Mouse (Mus musculus) kidney, postnatal 14 days (tissue): ENCODE measurements around the gene Alg1.
"Not testable (repeated sequence)": the region's sequence is repeated elsewhere in the genome, so short reads cannot be mapped to it uniquely, and the experiment has no call there.

ENCODE experiments used
- DNase-seq: peaks from one replicate; pipeline ENCODE4 v3.0.0; 2022; ENCODE audit warnings: mixed read lengths

Gene Alg1

GRCm38 (mm10) chr16:5233418-5234313, at the start of gene Alg1:
TSS of gene Alg1 (plus strand) at chr16:5233621.
- DNase-seq: peak; percentile 95

- no peak for DNase-seq
These were observed 49.3 kb upstream of the Alg1 start for GRCm38 (mm10) chr16:5184101-5184500.

- no peak for DNase-seq
These were observed 48.5 kb upstream of the Alg1 start for GRCm38 (mm10) chr16:5184956-5185355.

- peak; percentile 14 for DNase-seq
These were observed 47.7 kb upstream of the Alg1 start for GRCm38 (mm10) chr16:5185691-5186090.

GRCm38 (mm10) chr16:5186234-5186633, 47.2 kb upstream of the Alg1 start:
- no peak for DNase-seq

- DNase-seq: peak; percentile 73
These were observed 38.3 kb upstream of the Alg1 start for GRCm38 (mm10) chr16:5195080-5195479.

- DNase-seq: peak; percentile 68
These were observed 30.7 kb upstream of the Alg1 start for GRCm38 (mm10) chr16:5202681-5203080.

GRCm38 (mm10) chr16:5203200-5203599, 30.2 kb upstream of the Alg1 start:
- DNase-seq: no peak

- peak; percentile 90 for DNase-seq
These were observed 29.6 kb upstream of the Alg1 start, which contains the start of gene Nagpa for GRCm38 (mm10) chr16:5203668-5204433. TSS of gene Nagpa (minus strand) at chr16:5204012.

- no peak for DNase-seq
These were observed 27.9 kb upstream of the Alg1 start for GRCm38 (mm10) chr16:5205431-5205970.

GRCm38 (mm10) chr16:5206051-5206450, 27.4 kb upstream of the Alg1 start:
- no peak for DNase-seq

GRCm38 (mm10) chr16:5210365-5210764, 23.1 kb upstream of the Alg1 start:
- DNase-seq: no peak

- no peak for DNase-seq
These were observed 21.3 kb upstream of the Alg1 start for GRCm38 (mm10) chr16:5212150-5212549.

- no peak for DNase-seq
These were observed 19.3 kb upstream of the Alg1 start for GRCm38 (mm10) chr16:5214126-5214525.

- no peak for DNase-seq
These were observed 16.7 kb upstream of the Alg1 start for GRCm38 (mm10) chr16:5216686-5217085.

GRCm38 (mm10) chr16:5217341-5218133, 15.9 kb upstream of the Alg1 start:
- DNase-seq: peak; percentile 76

- DNase-seq: peak; percentile 24
These were observed 12.0 kb upstream of the Alg1 start for GRCm38 (mm10) chr16:5221403-5221802.

- DNase-seq: peak; percentile 57
These were observed 11.3 kb upstream of the Alg1 start, which contains the start of gene AU021092 for GRCm38 (mm10) chr16:5222140-5222539. TSS of gene AU021092 (minus strand) at chr16:5222299.

- DNase-seq: peak; percentile 32
These were observed 6.9 kb upstream of the Alg1 start for GRCm38 (mm10) chr16:5226534-5226933.

GRCm38 (mm10) chr16:5227501-5227900, 5.9 kb upstream of the Alg1 start:
- not testable (repeated sequence) for DNase-seq

GRCm38 (mm10) chr16:5228103-5228502, 5.3 kb upstream of the Alg1 start:
- not testable (repeated sequence) for DNase-seq

- DNase-seq: no peak
These were observed 439 bp upstream of the Alg1 start for GRCm38 (mm10) chr16:5232982-5233381.
